Mouse (Mus musculus) forebrain, embryonic 16.5 days (tissue): Measurements from ENCODE around the gene CN725425. TPM values are rescaled to one million over a fixed set of nuclear protein-coding genes. Genes with fewer than 3 reads are reported as not detected.

Experiments
- ATAC-seq: fragments of 200-750 bp; cut with Nextera tagmentation; 2 replicates; pipeline ENCODE4 v1.8.0; 2017; ENCODE audit warnings: mild to moderate bottlenecking, moderate library complexity
- H3K27ac ChIP-seq: fragments of 300-500 bp; sonication (generic); 2 replicates; pipeline ENCODE4 v1.5.1; 2014; ENCODE audit warnings: low read length, control low read depth
- H3K27me3 ChIP-seq: fragments of 300-500 bp; sonication (generic); replicated peaks from 2 replicates; pipeline ENCODE4 v1.6.1; 2014; ENCODE audit warnings: low read length; ENCODE audit not compliant: control insufficient read depth, insufficient read depth
- H3K36me3 ChIP-seq: fragments of 300-500 bp; sonication (generic); 2 replicates; pipeline ENCODE4 v1.6.1; 2014; ENCODE audit not compliant: control insufficient read depth, insufficient read depth
- H3K4me1 ChIP-seq: fragments of 300-500 bp; sonication (generic); replicated peaks from 2 replicates; pipeline ENCODE4 v1.6.1; 2014; ENCODE audit warnings: low read length; ENCODE audit not compliant: control insufficient read depth, insufficient read depth
- H3K4me2 ChIP-seq: fragments of 300-500 bp; sonication (generic); 2 replicates; pipeline ENCODE4 v1.6.1; 2014; ENCODE audit warnings: mild to moderate bottlenecking, low read length, control low read depth
- H3K4me3 ChIP-seq: fragments of 300-500 bp; sonication (generic); replicated peaks from 2 replicates; pipeline ENCODE4 v1.5.1; 2014; ENCODE audit warnings: mild to moderate bottlenecking, low read length, control low read depth
- H3K9ac ChIP-seq: fragments of 300-500 bp; sonication (generic); replicated peaks from 2 replicates; pipeline ENCODE4 v1.6.1; 2014; ENCODE audit warnings: low read depth, low read length, control low read depth
- H3K9me3 ChIP-seq: fragments of 300-500 bp; sonication (generic); 2 replicates; pipeline ENCODE4 v1.6.1; 2016; ENCODE audit warnings: low read length; ENCODE audit not compliant: control insufficient read depth
- WGBS: fragments of 180-500 bp; shearing (Covaris S2); extraction: QIAGEN DNeasy Blood & Tissue Kit; methylation state at CpG from one replicate; pipeline ENCODE4 v1.1.7; 2014; 5-methylcytosine and 5-hydroxymethylcytosine counted together
- polyA plus RNA-seq: library from polyadenylated mRNA; unstranded; fragments of >200 nt; fragmentation: Nextera tagmentation; extraction: Ambion mirVana; gene quantifications from 2 replicates; pipeline ENCODE4 v1.2.1, GENCODE M21; 2015

Gene CN725425
- polyA plus RNA-seq, 1 experiment from 2014 or later: not detected

GRCm38 (mm10) chr15:91200833-91201232 is 1.5 kb downstream of the CN725425 start:
- Histone ChIP-seq H3K27ac (no peak overlapping the region), H3K27me3 (no peaks in the 10 kb centered on the region), H3K4me3 (no peak overlapping the region), H3K4me2 (no peak overlapping the region), H3K4me1 (no peaks in the 10 kb centered on the region), H3K9me3 (no peaks in the 10 kb centered on the region), H3K36me3 (no peaks in the 10 kb centered on the region), H3K9ac (no peak overlapping the region)
- ATAC-seq: no peak
- 97% methylated on average over 1 of the region's 1 CpGs for WGBS

GRCm38 (mm10) chr15:91202486-91202885 is 3.2 kb downstream of the CN725425 start:
- H3K4me1 ChIP-seq: no peaks in the 10 kb centered on the region
- H3K27ac ChIP-seq: no peak overlapping the region
- H3K9me3 ChIP-seq: no peaks in the 10 kb centered on the region
- H3K9ac ChIP-seq: no peak overlapping the region
- 88% methylated on average over 1 of the region's 1 CpGs for WGBS
- no peaks in the 10 kb centered on the region for H3K27me3 ChIP-seq
- ATAC-seq: no peak
- no peak overlapping the region for H3K4me2 ChIP-seq
- no peak overlapping the region for H3K4me3 ChIP-seq
- no peaks in the 10 kb centered on the region for H3K36me3 ChIP-seq

GRCm38 (mm10) chr15:91203521-91203920 is 4.2 kb downstream of the CN725425 start:
- WGBS: 90% methylated on average over 3 of the region's 3 CpGs
- Histone ChIP-seq H3K9ac (no peak overlapping the region), H3K4me1 (no peaks in the 10 kb centered on the region), H3K27me3 (no peaks in the 10 kb centered on the region), H3K4me3 (no peak overlapping the region), H3K4me2 (no peak overlapping the region), H3K27ac (no peak overlapping the region), H3K9me3 (no peaks in the 10 kb centered on the region), H3K36me3 (no peaks in the 10 kb centered on the region)
- no peak for ATAC-seq

DNA sequence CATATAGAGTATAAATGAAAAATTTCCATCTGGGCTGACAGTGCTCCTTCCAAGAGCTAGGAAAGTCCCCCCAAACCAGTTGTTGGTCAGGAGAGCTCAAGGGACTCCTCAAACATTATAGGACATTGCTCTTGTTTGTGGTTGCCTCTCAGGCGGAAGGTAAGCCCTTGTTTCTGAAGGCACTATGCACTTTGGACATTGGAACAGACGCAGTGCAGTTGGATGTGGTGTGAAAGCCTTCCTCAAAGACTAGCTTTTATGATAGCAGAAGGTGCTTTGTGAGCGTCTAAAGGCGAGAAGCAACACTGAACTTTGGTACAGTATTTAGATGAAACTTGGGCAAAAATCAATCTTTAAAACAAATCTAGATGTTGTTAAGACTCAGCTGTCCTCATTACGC is 7.2 kb downstream of the CN725425 start:
- H3K9me3 ChIP-seq: no peaks in the 10 kb centered on the region
- no peak overlapping the region for H3K4me3 ChIP-seq
- no peak for ATAC-seq
- 92% methylated on average over 5 of the region's 5 CpGs for WGBS
- no peaks in the 10 kb centered on the region for H3K27me3 ChIP-seq
- H3K4me2 ChIP-seq: no peak overlapping the region
- H3K27ac ChIP-seq: no peak overlapping the region
- H3K36me3 ChIP-seq: no peaks in the 10 kb centered on the region
- no peaks in the 10 kb centered on the region for H3K4me1 ChIP-seq
- no peak overlapping the region for H3K9ac ChIP-seq

DNA sequence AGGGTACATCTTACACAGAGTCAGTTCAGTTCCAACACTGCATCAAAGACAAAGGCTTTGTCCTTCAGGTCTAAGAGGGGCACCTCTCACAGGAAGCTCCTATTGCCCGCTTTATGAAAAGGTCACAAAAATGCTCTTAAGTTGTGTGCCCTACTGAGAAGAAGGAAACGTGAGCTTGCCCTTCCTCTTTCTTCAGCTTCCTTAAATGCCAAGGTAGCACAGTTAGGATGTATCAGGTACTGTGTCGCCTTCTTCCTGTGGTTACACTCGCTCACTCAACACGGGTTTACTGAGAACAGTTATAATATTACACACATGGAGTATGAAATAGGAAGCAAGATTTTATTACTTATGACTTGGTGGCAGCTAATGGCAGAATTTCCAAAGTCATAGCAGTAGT is 38.0 kb downstream of the CN725425 start:
- Histone ChIP-seq H3K27ac (no peak overlapping the region), H3K4me3 (no peak overlapping the region), H3K9ac (no peak overlapping the region), H3K27me3 (no peaks in the 10 kb centered on the region), H3K4me2 (no peak overlapping the region), H3K4me1 (no peaks in the 10 kb centered on the region), H3K36me3 (no peaks in the 10 kb centered on the region), H3K9me3 (no peaks in the 10 kb centered on the region)
- 87% methylated on average over 5 of the region's 5 CpGs for WGBS
- no peak for ATAC-seq

GRCm38 (mm10) chr15:91240683-91241335 is 41.5 kb downstream of the CN725425 start:
- no peak overlapping the region for H3K4me3 ChIP-seq
- H3K36me3 ChIP-seq: no peaks in the 10 kb centered on the region
- no peaks in the 10 kb centered on the region for H3K9me3 ChIP-seq
- H3K4me2 ChIP-seq: no peak overlapping the region
- H3K27ac ChIP-seq: no peak overlapping the region
- ATAC-seq: no peak
- H3K4me1 ChIP-seq: no peaks in the 10 kb centered on the region
- H3K9ac ChIP-seq: no peak overlapping the region
- WGBS: 91% methylated on average over 3 of the region's 3 CpGs
- H3K27me3 ChIP-seq: no peaks in the 10 kb centered on the region

- Histone ChIP-seq H3K9ac (no peak overlapping the region), H3K4me1 (no peaks in the 10 kb centered on the region), H3K36me3 (no peaks in the 10 kb centered on the region), H3K4me3 (no peak overlapping the region), H3K9me3 (no peaks in the 10 kb centered on the region), H3K27ac (no peak overlapping the region), H3K4me2 (no peak overlapping the region), H3K27me3 (no peaks in the 10 kb centered on the region)
- 27% methylated on average over 6 of the region's 6 CpGs for WGBS
- no peak for ATAC-seq
Observed at GRCm38 (mm10) chr15:91250815-91251214, 51.5 kb downstream of the CN725425 start.

- 72% methylated on average over 9 of the region's 9 CpGs for WGBS
Observed at GRCm38 (mm10) chr15:91251544-91252408, 52.5 kb downstream of the CN725425 start.

GRCm38 (mm10) chr15:91252956-91253355 is 53.7 kb downstream of the CN725425 start:
- H3K36me3 ChIP-seq: no peaks in the 10 kb centered on the region
- H3K9me3 ChIP-seq: no peaks in the 10 kb centered on the region
- no peak overlapping the region for H3K4me2 ChIP-seq
- H3K27me3 ChIP-seq: no peaks in the 10 kb centered on the region
- no peak overlapping the region for H3K9ac ChIP-seq
- no peak overlapping the region for H3K4me3 ChIP-seq
- no peak for ATAC-seq
- H3K27ac ChIP-seq: no peak overlapping the region
- 51% methylated on average over 8 of the region's 8 CpGs for WGBS
- no peaks in the 10 kb centered on the region for H3K4me1 ChIP-seq

More at GRCm38 (mm10) chr15:91251544-91252408, 52.5 kb downstream of the CN725425 start:
- H3K9ac ChIP-seq: no peak overlapping the region
- H3K4me3 ChIP-seq: no peak overlapping the region
- no peaks in the 10 kb centered on the region for H3K9me3 ChIP-seq
- no peaks in the 10 kb centered on the region for H3K27me3 ChIP-seq
- no peak overlapping the region for H3K4me2 ChIP-seq
- no peaks in the 10 kb centered on the region for H3K36me3 ChIP-seq
- no peaks in the 10 kb centered on the region for H3K4me1 ChIP-seq
- no peak overlapping the region for H3K27ac ChIP-seq
- no peak for ATAC-seq
